In the genomic region with DNA sequence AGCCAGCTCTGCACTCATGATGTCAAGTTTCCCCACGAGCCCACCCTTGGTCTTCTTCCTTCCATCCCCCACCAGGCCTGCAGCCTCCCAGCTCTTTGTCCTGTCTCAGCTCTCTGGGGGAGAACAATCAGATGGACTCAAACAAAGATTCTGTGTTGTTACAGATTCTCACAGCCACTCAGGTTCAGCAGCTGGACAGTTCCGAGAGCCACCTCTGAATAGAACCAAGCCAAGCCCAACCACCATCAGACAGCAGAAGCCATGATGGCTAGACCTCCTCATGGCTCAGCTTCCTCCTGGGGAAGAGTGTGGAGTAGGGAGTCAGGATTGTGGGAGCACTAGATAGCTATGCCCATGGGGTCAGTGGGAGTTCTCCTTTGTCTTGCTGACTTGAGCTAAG, we compare ENCODE assay signal across 12 mouse cellular contexts.
DNase-seq lines count a peak whose midpoint lies in the region; ATAC-seq and TF ChIP-seq lines count a peak whose summit lies in the region.
"Had no signal": no experiment of that assay in that cellular context is flagged by ENCODE, and none has a peak within 500 bp of the region (broad histone marks: within the 10 kb centered on the region; RNA-seq: fewer than 3 reads in every experiment).

No protein-coding gene starts in this region.

- no peak overlapping the region for H3K4me3 ChIP-seq in kidney, adult 2 months (ENCODE audit: insufficient read depth, low read depth, low read length)
- no peak overlapping the region for H3K4me3 ChIP-seq in ES-E14 (ENCODE audit: insufficient read depth in 1 of 2, low read depth in 1 of 2, low read length in 2 of 2, poor library complexity in 1 of 2, severe bottlenecking in 1 of 2)
- H3K4me3 ChIP-seq in limb, embryonic 14.5 days (replicated peaks; ENCODE audit: low read length): no peak overlapping the region
- H3K4me3 ChIP-seq in left cerebral cortex, adult 2 months: no peak overlapping the region
- H3K4me3 ChIP-seq: limb, embryonic 12.5 days had no signal

- in situ Hi-C loops in ES-E14 (cut with MboI; ENCODE audit: low sequenced_read_pairs in 2 of 2, unreplicated experiment in 2 of 2): no loop called here

- H3K9ac ChIP-seq in ES-E14 (ENCODE audit: insufficient read depth, low read depth, low read length, poor library complexity, severe bottlenecking): no peak overlapping the region
- no peak overlapping the region for H3K9ac ChIP-seq in limb, embryonic 14.5 days (ENCODE audit: low read depth, low read length, severe bottlenecking)
- H3K9ac ChIP-seq: hindbrain, embryonic 14.5 days; limb, embryonic 12.5 days had no signal

- peak; percentile 72 for DNase-seq in kidney, postnatal 10 days
- DNase-seq in kidney, adult 2 months: no peak
- DNase-seq in ES-E14 (ENCODE audit: low read depth, low spot score) (peak; percentile 33), R1 (ENCODE audit: low read depth, low spot score) (peak; percentile 54)
- DNase-seq in limb, embryonic 14.5 days (ENCODE audit: low spot score): peak; percentile 62
- DNase-seq in left cerebral cortex, adult 2 months (ENCODE audit: extremely low spot score in 1 of 2, low spot score in 2 of 2): no peak
- DNase-seq in frontal cortex, postnatal 10 days (ENCODE audit: low spot score in 2 of 2): no peak
- DNase-seq: cerebellum, postnatal 14 days; gastrocnemius, postnatal 14 days; thymus, adult 18-20 months had no signal

- no peaks in the 10 kb centered on the region for H3K27me3 ChIP-seq in kidney, adult 2 months (replicated peaks; ENCODE audit: control insufficient read depth, insufficient read depth, low read length)
- no peaks in the 10 kb centered on the region for H3K27me3 ChIP-seq in limb, embryonic 14.5 days (ENCODE audit: control insufficient read depth, insufficient read depth, low read length)
- H3K27me3 ChIP-seq: limb, embryonic 12.5 days had no signal

- no peak for ATAC-seq in limb, embryonic 14.5 days (ENCODE audit: low FRiP score, low read depth)

- 61% methylated on average over 2 of the region's 2 CpGs for WGBS in kidney, adult 2 months
- WGBS in limb, embryonic 14.5 days: 66% methylated on average over 2 of the region's 2 CpGs

- TF ChIP-seq CTCF in kidney, adult 2 months (conservative IDR thresholded peaks at IDR 0.05; ENCODE audit: insufficient read depth, insufficient read length, low read depth, low read length): no peak
- TF ChIP-seq CTCF in left cerebral cortex, adult 2 months (IDR thresholded peaks at IDR 0.05): no peak

- no peaks in the 10 kb centered on the region for H3K9me3 ChIP-seq in ES-E14 (ENCODE audit: control insufficient read depth, insufficient read depth, low read depth, low read length)
- H3K9me3 ChIP-seq in limb, embryonic 14.5 days (ENCODE audit: control insufficient read depth, low read length): no peaks in the 10 kb centered on the region
- H3K9me3 ChIP-seq: limb, embryonic 12.5 days had no signal

- H3K36me3 ChIP-seq in kidney, adult 2 months (ENCODE audit: control insufficient read depth, insufficient read depth, low read length): no peaks in the 10 kb centered on the region
- no peaks in the 10 kb centered on the region for H3K36me3 ChIP-seq in ES-E14 (ENCODE audit: control insufficient read depth, insufficient read depth, low read length, poor library complexity, severe bottlenecking)
- H3K36me3 ChIP-seq in limb, embryonic 14.5 days (ENCODE audit: control insufficient read depth, insufficient read depth, low read length): no peaks in the 10 kb centered on the region
- H3K36me3 ChIP-seq: limb, embryonic 12.5 days had no signal

- intact Hi-C loops in left cerebral cortex, adult 2 months (cut with DNase I): no loop called here

- H3K4me2 ChIP-seq in limb, embryonic 14.5 days (replicated peaks; ENCODE audit: low read depth, low read length, severe bottlenecking): no peak overlapping the region
- H3K4me2 ChIP-seq: hindbrain, embryonic 14.5 days; limb, embryonic 12.5 days had no signal

- no peak for TF ChIP-seq POLR2A in kidney, adult 2 months (IDR thresholded peaks at IDR 0.05; ENCODE audit: low read depth, low read length)
- no peak for TF ChIP-seq POLR2A in limb, embryonic 14.5 days (IDR thresholded peaks at IDR 0.05; ENCODE audit: borderline replicate concordance, extremely low read depth, insufficient read depth, insufficient read length)

- no peaks in the 10 kb centered on the region for H3K4me1 ChIP-seq in kidney, adult 2 months (ENCODE audit: control insufficient read depth, insufficient read depth, low read length)
- H3K4me1 ChIP-seq in ES-E14 (ENCODE audit: control insufficient read depth in 2 of 2, insufficient read depth in 2 of 2, low read length in 2 of 2, poor library complexity in 1 of 2): no peaks in the 10 kb centered on the region
- H3K4me1 ChIP-seq in limb, embryonic 14.5 days (ENCODE audit: control insufficient read depth, insufficient read depth, low read length): 0 out of 2 replicates have a peak, but pooled peaks cover 2% of the 10 kb centered on the region

- H3K27ac ChIP-seq in kidney, adult 2 months (ENCODE audit: insufficient read depth, low read depth, low read length): no peak overlapping the region
- no peak overlapping the region for H3K27ac ChIP-seq in ES-E14 (ENCODE audit: insufficient read depth, low read depth, low read length, poor library complexity, severe bottlenecking)
- H3K27ac ChIP-seq in limb, embryonic 14.5 days (replicated peaks; ENCODE audit: low read depth, low read length): no peak overlapping the region
- H3K27ac ChIP-seq in left cerebral cortex, adult 2 months: no peak overlapping the region
- H3K27ac ChIP-seq: hindbrain, embryonic 14.5 days; limb, embryonic 12.5 days had no signal

TF ChIP-seq in ES-E14, 5 proteins besides CTCF, POLR2A, EP300 and RAD21:
- TF ChIP-seq MAFK (IDR thresholded peaks at IDR 0.05; ENCODE audit: insufficient read depth, low read depth, low read length) (no peak), HCFC1 (IDR thresholded peaks at IDR 0.05; ENCODE audit: borderline replicate concordance, insufficient read depth, low read length) (no peak), ZC3H11A (IDR thresholded peaks at IDR 0.05; ENCODE audit: borderline replicate concordance, low read depth, low read length) (no peak), CHD2 (IDR thresholded peaks at IDR 0.05; ENCODE audit: low read depth, low read length) (no peak), ZNF384 (IDR thresholded peaks at IDR 0.05; ENCODE audit: low read depth, low read length) (no peak)

Comparison
In these comparisons a context has a peak if more than half of its experiments do, and no peak if none do; other contexts are left out.
1. DNase-seq: peak in kidney, postnatal 10 days (single experiment), ES-E14 (single experiment), R1 (single experiment) and limb, embryonic 14.5 days (single experiment); none in kidney, adult 2 months (single experiment), left cerebral cortex, adult 2 months (0 of 2) and frontal cortex, postnatal 10 days (0 of 2).